Mouse (Mus musculus): ENCODE measurements around the gene Stim2.
A peak's percentile ranks its signal among the peaks of the same experiment; 100 is the strongest.

The Stim2 gene

DNA sequence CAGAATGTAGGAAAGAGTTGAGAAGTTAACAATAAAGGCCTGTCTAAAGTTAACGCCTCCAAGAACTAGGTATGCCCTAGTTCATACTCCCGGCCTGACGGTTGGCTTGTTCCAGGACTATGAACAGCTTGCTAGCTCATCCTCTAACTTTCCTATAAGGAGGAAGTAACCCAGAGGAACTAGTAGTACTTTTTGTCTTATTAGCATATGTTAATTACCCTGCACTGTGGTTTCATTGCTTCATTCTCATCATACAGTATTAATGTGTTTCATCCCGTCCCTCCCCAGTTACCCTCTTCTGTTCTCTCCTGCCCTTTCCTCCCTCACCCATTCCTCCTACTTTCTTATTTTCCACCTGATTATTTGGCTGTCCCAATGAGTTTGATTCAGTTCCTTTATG, 108.4 kb downstream of the Stim2 start:
- no peak for ATAC-seq (ENCODE audit: insufficient number of reproducible peaks, low FRiP score, low TSS enrichment)

DNA sequence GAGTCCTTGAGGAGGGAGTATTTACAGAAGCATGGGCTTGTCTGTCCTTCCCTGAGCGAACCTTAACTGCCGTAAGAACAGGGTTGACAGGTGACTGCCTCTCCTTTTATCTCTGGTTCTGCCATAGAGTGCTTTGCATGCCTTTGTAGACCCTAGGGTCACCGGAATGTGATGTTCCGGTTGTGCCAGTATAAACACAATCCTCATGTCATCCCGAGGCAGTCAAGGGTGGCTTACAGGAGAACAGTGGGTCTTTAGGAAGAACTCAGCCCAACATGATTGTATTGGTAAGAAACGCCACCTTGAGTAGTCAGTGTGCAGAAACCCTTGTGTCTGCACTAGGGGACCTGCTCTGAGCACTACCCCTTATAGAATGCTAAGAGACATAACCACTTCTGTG, 108.8 kb downstream of the Stim2 start:
- no peak for ATAC-seq (ENCODE audit: insufficient number of reproducible peaks, low FRiP score, low TSS enrichment)

DNA sequence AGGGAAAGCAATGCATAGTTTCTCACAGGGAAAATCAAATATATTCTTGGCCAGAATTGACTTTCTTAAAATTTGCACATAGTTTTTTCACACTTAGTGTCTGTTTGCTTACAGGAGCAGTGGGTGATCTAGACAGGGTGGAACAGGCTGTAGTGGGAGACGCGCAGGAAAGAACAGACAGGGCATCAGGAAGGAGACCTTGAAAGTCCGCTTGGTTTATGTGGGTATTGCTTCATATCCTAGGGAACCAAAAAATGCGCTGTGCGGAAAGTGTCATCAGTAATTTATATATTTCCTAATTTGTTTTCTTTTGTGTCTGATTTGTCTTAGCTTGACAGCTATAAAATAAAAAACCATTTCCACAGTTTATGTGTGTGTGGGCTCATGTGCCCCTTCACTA, 110.8 kb downstream of the Stim2 start:
- ATAC-seq (ENCODE audit: insufficient number of reproducible peaks, low FRiP score, low TSS enrichment) = no peak

DNA sequence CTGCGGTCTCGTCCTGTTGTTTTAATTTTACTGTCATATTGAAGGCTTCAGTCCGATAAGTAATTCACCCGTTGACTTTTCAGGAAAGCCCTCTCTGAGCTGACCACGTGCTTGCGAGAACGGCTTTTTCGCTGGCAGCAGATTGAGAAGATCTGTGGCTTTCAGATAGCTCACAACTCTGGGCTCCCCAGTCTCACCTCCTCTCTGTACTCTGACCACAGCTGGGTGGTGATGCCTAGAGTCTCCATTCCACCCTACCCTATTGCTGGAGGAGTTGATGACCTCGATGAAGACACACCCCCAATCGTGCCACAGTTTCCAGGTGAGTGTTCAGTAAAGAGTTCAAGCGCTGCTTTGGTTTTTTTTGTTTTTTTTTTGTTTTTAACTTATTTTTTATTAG, 112.5 kb downstream of the Stim2 start:
- ATAC-seq (ENCODE audit: insufficient number of reproducible peaks, low FRiP score, low TSS enrichment) = no peak

DNA sequence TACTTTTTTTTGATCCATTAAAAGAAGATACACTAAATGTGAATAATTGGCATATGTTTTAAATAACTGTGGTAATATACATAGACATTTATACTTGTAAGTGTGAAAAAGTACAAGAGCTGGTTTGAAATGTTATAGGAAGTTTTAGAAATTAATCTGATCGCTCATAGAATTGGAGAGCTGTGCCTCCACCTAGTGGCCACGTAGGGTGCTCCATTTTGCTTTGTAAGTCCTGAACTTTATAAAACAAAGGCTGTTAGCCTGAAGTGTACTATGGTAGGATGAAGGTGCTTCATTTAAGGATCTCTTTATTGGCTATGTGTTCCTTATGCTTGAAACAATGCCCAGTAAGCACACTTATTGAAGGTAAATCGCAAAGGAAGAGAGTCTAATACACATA, 115.0 kb downstream of the Stim2 start:
- ATAC-seq (ENCODE audit: insufficient number of reproducible peaks, low FRiP score, low TSS enrichment) = peak; percentile 45; the same call in 1 of the 2 replicates

DNA sequence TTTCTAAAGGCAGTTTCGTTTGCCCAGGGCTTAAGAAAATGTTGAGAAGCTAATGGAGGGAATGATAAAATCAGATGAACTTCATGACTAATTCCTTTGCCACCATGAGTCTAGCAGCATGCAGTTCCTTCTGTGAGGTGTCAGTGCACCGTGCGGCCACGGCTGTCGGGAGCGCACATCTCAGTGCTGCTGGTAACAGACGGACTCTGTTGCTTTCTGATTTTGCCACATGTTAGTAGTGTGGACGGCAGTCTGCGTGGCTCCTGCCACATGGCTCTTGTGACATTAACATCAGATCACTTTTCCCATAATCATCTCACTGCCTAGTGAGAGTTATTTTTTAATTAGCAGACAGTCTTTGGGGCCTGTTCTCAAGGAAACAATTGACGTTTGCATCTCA, 118.2 kb downstream of the Stim2 start:
- ATAC-seq (ENCODE audit: insufficient number of reproducible peaks, low FRiP score, low TSS enrichment) = no peak

DNA sequence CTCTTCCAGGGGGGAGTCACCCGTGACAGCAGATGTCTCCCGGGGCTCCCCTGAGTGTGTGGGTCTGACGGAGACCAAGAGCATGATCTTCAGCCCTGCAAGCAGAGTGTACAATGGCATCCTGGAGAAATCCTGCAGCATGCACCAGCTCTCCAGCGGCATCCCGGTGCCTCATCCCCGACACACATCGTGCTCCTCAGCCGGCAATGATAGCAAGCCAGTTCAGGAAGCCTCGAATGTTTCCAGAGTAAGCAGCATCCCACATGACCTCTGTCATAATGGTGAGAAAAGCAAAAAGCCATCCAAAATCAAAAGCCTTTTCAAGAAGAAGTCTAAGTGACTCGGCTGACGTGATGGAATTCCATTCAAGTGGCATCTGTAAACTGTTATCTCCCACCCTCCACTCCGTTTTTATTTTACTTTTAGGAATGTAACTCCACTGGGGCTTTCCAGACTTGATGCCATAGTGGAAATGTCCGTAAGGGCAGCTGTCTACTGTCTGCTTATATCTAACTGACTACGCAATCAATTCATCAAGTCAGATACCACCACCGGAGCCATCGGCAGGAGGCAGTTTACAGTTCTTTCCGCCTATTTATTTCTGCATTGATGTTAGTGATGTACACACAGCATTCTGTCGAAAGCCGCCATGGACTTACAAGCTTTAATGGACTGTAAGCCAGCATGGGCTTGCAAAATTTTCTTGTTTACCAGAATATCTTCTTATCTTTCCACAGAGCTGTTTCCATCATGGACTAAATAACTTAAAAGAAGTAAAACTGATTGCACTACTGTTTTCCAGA, 120.3 kb downstream of the Stim2 start:
- no peak for ATAC-seq (ENCODE audit: insufficient number of reproducible peaks, low FRiP score, low TSS enrichment)

DNA sequence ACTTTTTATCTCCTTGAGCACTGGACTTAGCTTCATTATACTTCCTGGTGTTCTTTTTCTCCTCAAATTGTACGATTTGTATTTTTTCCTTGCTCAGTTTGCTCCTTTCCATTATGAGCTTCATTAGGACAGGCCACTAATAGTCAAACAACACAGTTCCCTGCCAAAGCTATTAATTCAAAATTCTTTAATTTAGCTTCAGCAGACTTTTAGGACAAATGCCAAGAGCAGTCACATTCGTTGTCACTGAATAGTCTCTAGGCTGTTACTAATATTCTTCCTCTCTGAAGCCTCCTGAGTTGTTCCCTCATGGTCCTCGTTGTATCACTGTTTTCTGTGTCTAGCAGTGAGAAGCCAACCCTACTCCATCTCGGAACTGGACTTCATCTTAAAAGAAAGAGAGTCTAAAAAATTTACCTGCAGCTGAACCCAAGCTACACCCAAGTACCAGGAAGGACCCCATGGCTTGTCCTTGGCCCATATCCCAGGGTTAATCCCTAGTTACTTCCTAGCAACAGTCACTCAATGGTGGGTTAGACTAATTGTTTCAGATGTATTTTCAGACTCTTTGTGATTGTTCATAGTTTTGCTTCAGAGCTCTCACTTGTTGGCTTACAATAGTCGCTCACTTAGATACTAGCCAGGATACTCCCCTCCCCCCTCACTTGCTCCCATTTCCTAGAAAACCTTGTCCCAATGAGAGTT, 149.9 kb downstream of the Stim2 start:
- ATAC-seq (ENCODE audit: insufficient number of reproducible peaks, low FRiP score, low TSS enrichment) = no peak

DNA sequence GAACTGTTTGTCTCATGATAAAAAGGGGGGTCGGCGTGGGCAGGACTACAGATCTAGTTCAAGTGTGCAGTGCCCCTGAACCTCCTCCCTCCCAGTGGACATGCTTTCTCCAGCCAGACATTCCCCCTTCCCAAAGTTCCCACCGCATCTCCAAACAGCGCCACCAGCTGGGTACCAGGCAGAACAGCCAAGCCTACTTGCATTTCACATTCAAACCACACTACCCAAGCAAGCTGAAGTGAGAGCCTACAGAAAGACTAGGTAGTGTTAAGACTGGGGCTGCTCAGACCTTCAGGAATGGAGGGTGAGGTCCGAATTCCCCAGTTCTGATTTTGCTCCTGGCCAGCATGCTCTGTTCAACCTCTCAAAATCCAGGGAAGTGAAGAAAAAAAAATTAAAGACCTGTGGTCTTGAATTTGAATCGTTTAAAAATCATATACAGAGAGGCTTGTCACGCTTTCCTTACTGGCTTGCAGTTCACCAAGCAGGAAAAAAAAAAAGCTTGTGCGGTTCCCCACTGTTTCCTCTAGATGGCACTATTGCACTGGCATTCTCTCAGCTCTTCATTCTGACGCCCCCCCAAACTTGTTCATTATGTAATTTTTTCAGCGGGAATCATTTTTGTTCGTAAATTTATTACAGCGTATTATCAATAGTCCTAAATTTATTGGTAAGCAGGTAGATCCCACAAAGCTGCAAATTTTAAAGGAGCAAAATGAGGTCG, 156.4 kb downstream of the Stim2 start:
- ATAC-seq (ENCODE audit: insufficient number of reproducible peaks, low FRiP score, low TSS enrichment) = peak; percentile 56; the same call in 1 of the 2 replicates

DNA sequence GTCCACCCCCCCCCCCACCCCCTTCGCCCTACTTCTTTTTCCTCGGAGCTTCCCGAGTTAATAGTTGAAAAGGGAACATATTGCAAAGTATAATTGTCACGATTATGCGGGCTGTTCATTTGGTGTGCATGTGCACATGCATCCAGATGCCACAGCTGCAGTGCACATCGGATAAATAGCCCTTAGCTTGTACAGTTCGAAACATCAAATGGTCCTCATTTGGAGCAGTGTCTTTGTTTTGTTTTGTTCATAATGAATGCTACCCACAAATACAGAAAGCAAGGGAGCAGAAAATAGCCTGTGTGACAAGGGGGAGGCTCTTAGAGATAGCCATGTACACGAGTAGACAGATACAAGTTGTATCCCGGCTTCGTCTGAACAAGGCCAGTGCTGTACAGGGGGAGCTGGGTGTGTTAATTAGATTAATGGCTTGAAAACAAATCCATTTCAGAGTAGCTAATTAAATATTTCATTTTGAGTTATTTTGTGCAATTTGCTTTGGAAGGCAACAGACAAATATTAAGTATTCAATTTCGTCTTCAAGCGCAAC, 157.0 kb downstream of the Stim2 start:
- ATAC-seq (ENCODE audit: insufficient number of reproducible peaks, low FRiP score, low TSS enrichment) = no peak

DNA sequence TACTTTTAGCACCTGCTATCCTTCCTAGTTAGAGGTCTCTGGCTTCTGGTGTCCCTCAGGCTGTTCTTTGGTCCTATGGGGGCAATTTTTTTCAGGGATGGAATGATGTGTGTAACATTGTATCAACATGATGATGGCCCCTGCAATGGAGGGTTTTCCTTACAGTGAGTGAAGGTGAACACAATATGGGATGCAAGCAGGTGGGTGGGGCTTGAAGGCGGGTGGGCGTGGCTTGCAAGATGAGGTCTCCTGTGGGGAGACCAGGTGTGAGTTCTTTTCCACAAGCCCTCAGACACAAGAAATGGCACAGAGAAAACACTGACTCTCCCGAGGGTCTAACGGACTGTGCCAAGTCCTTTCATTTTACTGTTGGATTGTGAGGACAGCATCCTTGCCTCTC, 157.6 kb downstream of the Stim2 start:
- ATAC-seq (ENCODE audit: insufficient number of reproducible peaks, low FRiP score, low TSS enrichment) = no peak

DNA sequence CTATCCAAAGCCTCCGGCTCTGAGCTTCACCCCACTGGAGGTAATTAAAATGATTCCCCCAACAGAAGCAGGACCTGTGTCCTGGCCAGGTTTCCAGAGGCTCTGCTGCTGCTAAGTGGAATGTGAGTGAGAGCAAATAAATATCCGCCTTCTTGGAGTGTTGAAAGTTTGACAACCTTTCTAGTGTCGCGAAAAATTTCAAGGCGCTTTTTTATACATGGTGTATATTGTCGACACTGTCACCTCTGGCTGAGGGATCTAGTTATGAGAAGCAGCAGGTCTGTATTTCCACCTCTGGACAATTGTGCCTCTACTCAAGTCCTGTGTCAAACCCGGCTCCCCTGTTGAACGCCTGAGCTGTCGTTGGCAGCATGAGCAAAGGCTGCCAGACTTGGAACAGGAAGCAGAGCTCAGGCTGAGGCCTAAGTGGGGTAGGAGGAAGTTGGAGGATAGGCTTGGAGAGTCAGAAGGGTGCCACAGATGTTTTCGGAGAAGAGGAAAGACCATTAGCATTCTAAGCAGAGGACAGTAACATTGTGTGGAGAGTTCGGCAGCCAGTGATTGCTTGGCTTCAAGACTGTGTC, 158.7 kb downstream of the Stim2 start:
- no peak for ATAC-seq (ENCODE audit: insufficient number of reproducible peaks, low FRiP score, low TSS enrichment)

DNA sequence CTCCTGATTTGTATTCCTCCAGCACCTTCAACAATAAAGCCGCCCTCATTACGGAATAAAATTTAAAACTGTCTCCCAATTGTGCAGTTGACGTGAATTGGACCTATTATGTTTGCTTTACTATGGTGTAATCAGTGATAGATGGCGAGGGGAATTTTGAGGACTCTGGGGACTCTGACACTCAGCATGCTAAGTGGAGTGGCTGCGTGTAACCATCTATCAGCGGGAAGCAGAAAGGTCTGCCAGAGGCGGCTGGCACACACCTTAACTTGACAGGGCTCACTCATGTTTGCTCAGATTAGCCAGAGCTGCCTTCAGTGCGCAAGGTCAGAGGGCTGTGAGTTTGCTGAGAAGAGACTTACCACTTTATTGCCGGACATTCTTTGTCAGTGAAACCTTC, 159.9 kb downstream of the Stim2 start:
- ATAC-seq (ENCODE audit: insufficient number of reproducible peaks, low FRiP score, low TSS enrichment) = no peak

DNA sequence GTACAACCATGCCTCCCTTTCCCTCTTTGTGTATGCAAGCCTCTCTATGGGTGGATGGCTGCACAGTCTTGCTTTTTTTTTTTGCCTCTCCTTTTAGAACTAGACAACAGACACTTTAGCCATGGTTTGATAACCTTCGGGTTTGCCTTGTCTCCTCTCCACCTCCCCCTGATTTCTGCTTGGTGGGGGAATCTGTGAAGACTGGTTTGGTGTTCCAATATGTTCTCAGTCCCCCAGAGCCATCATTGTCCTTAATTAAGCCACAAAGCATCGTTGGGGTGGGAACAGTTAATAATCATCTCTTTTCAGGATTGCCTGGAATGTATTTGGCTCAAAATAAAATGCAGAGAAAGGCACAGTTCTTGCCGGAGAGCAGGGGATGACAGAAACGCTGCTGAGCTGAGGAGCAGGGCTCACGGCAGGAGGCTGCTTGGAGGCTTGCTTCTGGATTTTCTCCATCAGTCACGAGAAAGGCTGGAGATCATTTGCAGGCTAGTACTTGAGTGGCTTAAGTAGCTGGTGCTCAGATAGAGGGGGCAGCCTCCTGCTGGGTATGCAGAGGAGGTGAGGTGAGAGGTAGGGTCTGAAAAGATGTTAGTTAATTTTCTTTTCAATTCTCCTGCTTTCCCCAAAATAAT, 161.0 kb downstream of the Stim2 start:
- no peak for ATAC-seq (ENCODE audit: insufficient number of reproducible peaks, low FRiP score, low TSS enrichment)

DNA sequence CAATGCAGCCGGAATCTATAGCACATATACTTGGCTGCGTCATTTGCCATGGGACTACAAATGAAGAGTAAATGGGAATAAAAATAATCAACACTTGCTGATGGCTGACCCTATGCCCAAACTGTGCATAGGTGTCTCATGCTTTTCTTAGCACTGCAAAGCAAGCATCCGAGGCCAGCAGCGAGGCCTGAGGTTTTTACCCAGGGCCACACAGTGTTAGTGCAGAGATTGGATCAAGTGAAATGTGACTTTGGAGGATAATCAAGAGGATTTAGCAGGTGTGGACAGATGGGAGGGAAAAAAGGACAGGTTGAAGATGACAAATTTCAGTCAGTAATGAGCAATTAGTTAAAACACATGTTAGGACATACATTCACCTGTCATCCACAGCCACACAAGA, 162.3 kb downstream of the Stim2 start:
- ATAC-seq (ENCODE audit: insufficient number of reproducible peaks, low FRiP score, low TSS enrichment) = no peak

DNA sequence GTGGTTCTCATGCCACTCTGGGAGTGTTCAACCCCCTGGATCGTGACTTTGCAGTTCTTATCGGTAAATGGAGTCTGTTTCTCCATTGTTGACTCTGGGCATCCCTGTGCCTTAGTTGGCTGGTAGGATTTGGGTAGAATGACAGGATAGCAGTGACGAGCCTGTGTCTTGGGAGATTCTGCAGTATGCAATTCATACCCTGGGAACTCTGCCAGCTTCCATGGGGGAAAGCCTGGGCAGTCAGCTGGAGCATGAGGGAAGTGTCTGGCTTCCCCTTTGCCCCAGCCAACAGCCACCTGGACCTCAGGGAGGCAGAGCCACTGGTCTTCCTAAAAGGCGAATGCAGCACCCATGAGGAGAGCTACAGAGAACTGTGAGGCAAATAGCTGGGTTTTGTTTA, 165.6 kb downstream of the Stim2 start:
- no peak for ATAC-seq (ENCODE audit: insufficient number of reproducible peaks, low FRiP score, low TSS enrichment)

Data from cerebellum, adult (tissue).